Mouse (Mus musculus) cerebellum, adult 2 months (tissue): Measurements from ENCODE around the gene Nudt4.

ENCODE experiments used
- CTCF ChIP-seq: fragments of 200-500 bp; IDR thresholded peaks from 2 replicates; pipeline ENCODE4 v1.5.1; 2011; ENCODE audit warnings: low read depth, mild to moderate bottlenecking, control low read depth, low read length, moderate library complexity, borderline replicate concordance; ENCODE audit not compliant: insufficient read depth
- POLR2A ChIP-seq: fragments of 200-500 bp; IDR thresholded peaks from 2 replicates; pipeline ENCODE4 v1.6.1; 2011; ENCODE audit warnings: low read length, control low read depth, borderline replicate concordance; ENCODE audit not compliant: insufficient read depth

DNA sequence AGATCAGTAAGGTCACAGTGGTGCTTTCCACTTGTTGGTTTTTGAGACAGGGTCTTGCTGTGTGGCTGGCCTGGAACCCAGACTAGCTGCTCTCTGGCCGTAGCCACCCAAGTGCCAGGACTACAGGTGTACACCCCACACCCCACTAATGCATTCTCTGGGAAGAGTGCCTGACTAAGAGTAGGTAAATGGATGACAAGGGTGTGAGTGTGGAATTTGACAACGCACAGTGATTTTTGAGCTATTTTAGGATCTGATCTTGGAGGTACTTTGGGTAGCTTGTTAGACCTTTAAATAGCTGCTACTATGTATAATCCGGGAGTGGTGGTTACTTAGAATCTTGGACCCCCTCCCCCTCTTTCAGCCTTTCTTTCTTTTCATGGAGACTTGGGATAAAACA, 24.7 kb downstream of the Nudt4 start:
- TF ChIP-seq CTCF: no peak
- TF ChIP-seq POLR2A: no peak
